Mouse (Mus musculus) activated CD4-positive, CD25-positive, alpha-beta regulatory T cell (primary cell): ENCODE data around the gene Arcn1. TPM values are rescaled to one million over a fixed set of nuclear protein-coding genes. Genes with fewer than 3 reads are reported as not detected.

ENCODE experiments used
- polyA plus RNA-seq, 2 experiments: library from polyadenylated mRNA; unstranded; fragments of 100-300 nt; shearing (Covaris generic); gene quantifications; one replicate each; pipeline ENCODE4 v1.2.1; 2017

The Arcn1 gene
- polyA plus RNA-seq = 100 to 1,000 TPM; 150 to 159 TPM

GRCm38 (mm10) chr9:44767101-44768028 lies at the start of gene Arcn1, which contains the start of gene Ift46:
Gene Arcn1, minus strand, starts transcription at chr9:44767845.
Gene Ift46, plus strand, starts transcription at chr9:44767908.

GRCm38 (mm10) chr9:44802808-44803450 lies 35.3 kb upstream of the Arcn1 start, which contains the start of gene Ttc36:
Gene Ttc36, minus strand, starts transcription at chr9:44803072.

GRCm38 (mm10) chr9:44799102-44799957 lies 31.7 kb upstream of the Arcn1 start, which contains the start of gene Tmem25:
Gene Tmem25, minus strand, starts transcription at chr9:44799307.

GRCm38 (mm10) chr9:44734524-44735494 lies 32.8 kb downstream of the Arcn1 start, which contains the start of gene Phldb1:
Gene Phldb1, minus strand, starts transcription at chr9:44735198.

Other genes starting within 250 kb of the Arcn1 start
- 10 to 100 TPM; 18.4 to 24.1 TPM for gene Cxcr5, start 206.0 kb downstream of the Arcn1 start, polyA plus RNA-seq
- 10 to 100 TPM; 44.8 to 45.3 TPM for gene Ddx6, start 163.0 kb downstream of the Arcn1 start, polyA plus RNA-seq
- not detected for gene Treh, start 94.6 kb downstream of the Arcn1 start, polyA plus RNA-seq
- 1 to 10 TPM in 1 of 2 experiments, under 1 TPM in 1; 0.18 to 1.2 TPM for gene Phldb1, start 32.6 kb downstream of the Arcn1 start, polyA plus RNA-seq
- gene Ift46, start 63 bp upstream of the Arcn1 start, polyA plus RNA-seq = 10 to 100 TPM; 36.3 to 37.9 TPM
- under 1 TPM in 1 of 2 experiments, not detected in 1; 0.09 TPM for gene Tmem25, start 31.5 kb upstream of the Arcn1 start, polyA plus RNA-seq
- gene Ttc36, start 35.2 kb upstream of the Arcn1 start, polyA plus RNA-seq = under 1 TPM in 1 of 2 experiments, not detected in 1; 0.24 TPM
- gene Kmt2a, start 113.5 kb upstream of the Arcn1 start, polyA plus RNA-seq = 10 to 100 TPM; 65.3 to 78.7 TPM
- gene Atp5l, start 152.9 kb upstream of the Arcn1 start, polyA plus RNA-seq = 100 to 1,000 TPM; 431 to 474 TPM
- gene Ube4a, start 197.8 kb upstream of the Arcn1 start, polyA plus RNA-seq = 10 to 100 TPM; 34.1 to 51.6 TPM
- gene Cd3g, start 212.6 kb upstream of the Arcn1 start, polyA plus RNA-seq = 1,000 to 10,000 TPM; 1,406 to 1,429 TPM
- gene Cd3d, start 213.9 kb upstream of the Arcn1 start, polyA plus RNA-seq = 1,000 to 10,000 TPM in 1 of 2 experiments, 100 to 1,000 TPM in 1; 999 to 1,041 TPM
- 1,000 to 10,000 TPM; 1,185 to 1,542 TPM for gene Cd3e, start 241.8 kb upstream of the Arcn1 start, polyA plus RNA-seq